Mouse (Mus musculus) neural tube, embryonic 12.5 days (tissue): Measurements from ENCODE around the gene Pcif1. TPM values are rescaled to one million over a fixed set of nuclear protein-coding genes. Genes with fewer than 3 reads are reported as not detected.

ENCODE experiments used
- ATAC-seq: fragments of 200-750 bp; cut with Nextera tagmentation; 2 replicates; pipeline ENCODE4 v1.8.0; 2017; ENCODE audit warnings: low read depth, mild to moderate bottlenecking, moderate TSS enrichment, moderate library complexity; ENCODE audit not compliant: low FRiP score
- H3K27ac ChIP-seq: fragments of 300-500 bp; sonication (generic); 2 replicates; pipeline ENCODE4 v1.5.1; 2016
- H3K27me3 ChIP-seq: fragments of 300-500 bp; sonication (generic); replicated peaks from 2 replicates; pipeline ENCODE4 v1.6.1; 2016; ENCODE audit warnings: mild to moderate bottlenecking
- H3K36me3 ChIP-seq: fragments of 300-500 bp; sonication (generic); 2 replicates; pipeline ENCODE4 v1.6.1; 2016; ENCODE audit warnings: mild to moderate bottlenecking
- H3K4me1 ChIP-seq: fragments of 300-500 bp; sonication (generic); 2 replicates; pipeline ENCODE4 v1.6.1; 2016
- H3K4me2 ChIP-seq: fragments of 300-500 bp; sonication (generic); replicated peaks from 2 replicates; pipeline ENCODE4 v1.6.1; 2016; ENCODE audit warnings: mild to moderate bottlenecking
- H3K4me3 ChIP-seq: fragments of 300-500 bp; sonication (generic); 2 replicates; pipeline ENCODE4 v1.5.1; 2016
- H3K9ac ChIP-seq: fragments of 300-500 bp; sonication (generic); 2 replicates; pipeline ENCODE4 v1.6.1; 2016; ENCODE audit warnings: mild to moderate bottlenecking
- H3K9me3 ChIP-seq: fragments of 300-500 bp; sonication (generic); 2 replicates; pipeline ENCODE4 v1.6.1; 2016; ENCODE audit warnings: mild to moderate bottlenecking
- WGBS: fragments of 180-500 bp; shearing (Covaris S2); methylation state at CpG from one replicate; pipeline ENCODE4 v1.1.7; 2016; 5-methylcytosine and 5-hydroxymethylcytosine counted together
- polyA plus RNA-seq: library from polyadenylated mRNA; unstranded; fragments of >200 nt; fragmentation: Nextera tagmentation; extraction: Ambion mirVana; gene quantifications from 2 replicates; pipeline ENCODE4 v1.2.1, GENCODE M21; 2016

Gene Pcif1
- polyA plus RNA-seq, 1 experiment from 2014 or later, result 83.4 TPM

- H3K9me3 ChIP-seq, result no peaks in the 10 kb centered on the region
Measured at GRCm38 (mm10) chr2:164939106-164939505, 60.0 kb downstream of the Pcif1 start.

GRCm38 (mm10) chr2:164940140-164940830, 61.2 kb downstream of the Pcif1 start, which contains the start of gene Mmp9:
Gene Mmp9, plus strand, starts transcription at chr2:164940780.
- Histone ChIP-seq H3K4me1 (peaks cover 28% of the 10 kb centered on the region), H3K36me3 (no peaks in the 10 kb centered on the region), H3K4me2 (peak within 1 kb of the TSS; percentile 69), H3K9me3 (no peaks in the 10 kb centered on the region), H3K9ac (no peak within 1 kb of the TSS), H3K4me3 (no peak within 1 kb of the TSS), H3K27me3 (peaks cover 52% of the 10 kb centered on the region), H3K27ac (no peak within 1 kb of the TSS)
- ATAC-seq, result no peak
- 27% methylated on average over 10 of the region's 10 CpGs for WGBS

More at GRCm38 (mm10) chr2:164939106-164939505, 60.0 kb downstream of the Pcif1 start:
- Histone ChIP-seq H3K27me3 (peaks cover 53% of the 10 kb centered on the region), H3K36me3 (no peaks in the 10 kb centered on the region), H3K4me1 (peaks cover 28% of the 10 kb centered on the region), H3K4me3 (peak overlapping the region; percentile 26), H3K9ac (peak overlapping the region; percentile 38), H3K4me2 (peak overlapping the region; percentile 69), H3K27ac (0 out of 2 replicates have a peak overlapping the region, but pooled peaks have one; percentile 34)
- peak; percentile 67 for ATAC-seq
- 1% methylated on average over 11 of the region's 11 CpGs for WGBS

- no peak overlapping the region for H3K27ac ChIP-seq
- H3K27me3 ChIP-seq, result peaks cover 43% of the 10 kb centered on the region
- H3K9me3 ChIP-seq, result no peaks in the 10 kb centered on the region
- no peak overlapping the region for H3K4me2 ChIP-seq
- no peak for ATAC-seq
- H3K36me3 ChIP-seq, result no peaks in the 10 kb centered on the region
- H3K4me3 ChIP-seq, result no peak overlapping the region
- H3K9ac ChIP-seq, result no peak overlapping the region
- WGBS, result 24% methylated on average over 5 of the region's 5 CpGs
- H3K4me1 ChIP-seq, result peaks cover 28% of the 10 kb centered on the region
Measured at GRCm38 (mm10) chr2:164942692-164943290, 63.7 kb downstream of the Pcif1 start.

Other genes with a start within 250 kb of the Pcif1 start
- not detected in 2 replicates for gene Wfdc16, start 240.5 kb upstream of the Pcif1 start, polyA plus RNA-seq
- gene Wfdc10, start 223.3 kb upstream of the Pcif1 start, polyA plus RNA-seq, result 0.48 and 0.51 TPM in 2 replicates
- not detected in 2 replicates for gene Wfdc9, start 222.7 kb upstream of the Pcif1 start, polyA plus RNA-seq
- gene Wfdc11, start 205.2 kb upstream of the Pcif1 start, polyA plus RNA-seq, result not detected in 2 replicates
- gene Wfdc13, start 194.2 kb upstream of the Pcif1 start, polyA plus RNA-seq, result not detected in 2 replicates
- gene Spint4, start 180.8 kb upstream of the Pcif1 start, polyA plus RNA-seq, result not detected in 2 replicates
- not detected in 2 replicates for gene Spint5, start 164.0 kb upstream of the Pcif1 start, polyA plus RNA-seq
- gene Wfdc3, start 133.4 kb upstream of the Pcif1 start, polyA plus RNA-seq, result 0.44 and 0.72 TPM in 2 replicates
- gene Dnttip1, start 133.3 kb upstream of the Pcif1 start, polyA plus RNA-seq, result 85.6 and 92.2 TPM in 2 replicates
- 311 and 340 TPM in 2 replicates for gene Ube2c, start 109.4 kb upstream of the Pcif1 start, polyA plus RNA-seq
- gene Tnnc2, start 99.3 kb upstream of the Pcif1 start, polyA plus RNA-seq, result 26.2 and 36.5 TPM in 2 replicates
- gene Snx21, start 93.5 kb upstream of the Pcif1 start, polyA plus RNA-seq, result 14.2 and 15.6 TPM in 2 replicates
- 15.9 and 19.6 TPM in 2 replicates for gene Acot8, start 74.4 kb upstream of the Pcif1 start, polyA plus RNA-seq
- gene Zswim3, start 74.2 kb upstream of the Pcif1 start, polyA plus RNA-seq, result 11.8 and 14.1 TPM in 2 replicates
- gene Zswim1, start 56.6 kb upstream of the Pcif1 start, polyA plus RNA-seq, result 22.8 and 23.7 TPM in 2 replicates
- not detected in 2 replicates for gene Spata25, start 50.8 kb upstream of the Pcif1 start, polyA plus RNA-seq
- gene Ctsa, start 46.4 kb upstream of the Pcif1 start, polyA plus RNA-seq, result 105 and 114 TPM in 2 replicates
- 4.5 and 5.6 TPM in 2 replicates for gene Neurl2, start 45.8 kb upstream of the Pcif1 start, polyA plus RNA-seq
- gene Pltp, start 21.6 kb upstream of the Pcif1 start, polyA plus RNA-seq, result 87.9 and 93.1 TPM in 2 replicates
- gene Zfp335, start 32.5 kb downstream of the Pcif1 start, polyA plus RNA-seq, result 14.5 and 17.2 TPM in 2 replicates
- 5.0 TPM in 2 replicates for gene Mmp9, start 61.5 kb downstream of the Pcif1 start, polyA plus RNA-seq
- 12.7 and 13.9 TPM in 2 replicates for gene Slc12a5, start 81.5 kb downstream of the Pcif1 start, polyA plus RNA-seq
- 121 and 123 TPM in 2 replicates for gene Ncoa5, start 155.6 kb downstream of the Pcif1 start, polyA plus RNA-seq
- gene Cd40, start 176.3 kb downstream of the Pcif1 start, polyA plus RNA-seq, result 6.8 and 8.0 TPM in 2 replicates
- not detected in 2 replicates for gene 1700025C18Rik, start 211.4 kb downstream of the Pcif1 start, polyA plus RNA-seq